Mouse (Mus musculus) small intestine, adult 2 months (tissue): ENCODE data around the gene Agbl5. TPM values are rescaled to one million over a fixed set of nuclear protein-coding genes. Genes with fewer than 3 reads are reported as not detected.
A peak's percentile ranks its signal among the peaks of the same experiment; 100 is the strongest.

ENCODE experiments used
- H3K27ac ChIP-seq: fragments of 200-500 bp; 2 replicates; pipeline ENCODE4 v1.5.1; 2012; ENCODE audit warnings: low read depth, low read length, control low read depth, inconsistent platforms; ENCODE audit not compliant: insufficient read depth
- H3K27me3 ChIP-seq: fragments of 200-500 bp; 2 replicates; pipeline ENCODE4 v1.6.1; 2012; ENCODE audit warnings: mild to moderate bottlenecking, moderate library complexity, low read length, inconsistent platforms; ENCODE audit not compliant: control insufficient read depth, insufficient read depth
- H3K36me3 ChIP-seq: fragments of 200-500 bp; 2 replicates; pipeline ENCODE4 v1.6.1; 2012; ENCODE audit warnings: mild to moderate bottlenecking, low read length, control low read depth, inconsistent platforms; ENCODE audit not compliant: control insufficient read depth, insufficient read depth
- H3K4me1 ChIP-seq: fragments of 200-500 bp; 2 replicates; pipeline ENCODE4 v1.6.1; 2012; ENCODE audit warnings: low read length, inconsistent platforms, mixed read lengths; ENCODE audit not compliant: control insufficient read depth, insufficient read depth, insufficient read length
- H3K4me3 ChIP-seq: fragments of 200-500 bp; 2 replicates; pipeline ENCODE4 v1.5.1; 2012; ENCODE audit warnings: low read depth, mild to moderate bottlenecking, control low read depth, inconsistent platforms, low read length, moderate library complexity
- CTCF ChIP-seq: fragments of 200-500 bp; IDR thresholded peaks from 2 replicates; pipeline ENCODE4 v1.5.1; 2012; ENCODE audit warnings: low read depth, mild to moderate bottlenecking, control low read depth, inconsistent platforms, low read length, moderate library complexity, mixed read lengths; ENCODE audit not compliant: insufficient replicate concordance, insufficient read length; ENCODE audit errors: extremely low read depth
- POLR2A ChIP-seq: fragments of 200-500 bp; IDR thresholded peaks from 2 replicates; pipeline ENCODE4 v1.6.1; 2012; ENCODE audit warnings: low read depth, mild to moderate bottlenecking, control low read depth, inconsistent platforms, low read length, moderate library complexity
- WGBS: fragments of 180-500 bp; shearing (Covaris S2); methylation state at CpG from one replicate; pipeline ENCODE4 v1.1.7; 2018; 5-methylcytosine and 5-hydroxymethylcytosine counted together
- polyA plus RNA-seq: library from polyadenylated mRNA; depleted of rRNA; stranded (reverse); fragments of >200 nt; gene quantifications from 2 replicates; pipeline ENCODE4 v1.2.3, GENCODE M21; 2012

Agbl5 gene
- polyA plus RNA-seq, 1 experiment = 10.2 TPM

- no peaks in the 10 kb centered on the region; the same call in 1 of the 2 replicates for H3K4me1 ChIP-seq
- WGBS = under 1% methylated on average over 19 of the region's 19 CpGs
- peak overlapping the region; percentile 77 for H3K27ac ChIP-seq
- H3K27me3 ChIP-seq = no peaks in the 10 kb centered on the region
- peak overlapping the region; percentile 71 for H3K4me3 ChIP-seq
- TF ChIP-seq CTCF = no peak
- peak; percentile 47; the same call in 1 of the 2 replicates for TF ChIP-seq POLR2A
- 0 out of 2 replicates have a peak, but pooled peaks cover under 1% of the 10 kb centered on the region for H3K36me3 ChIP-seq
These were observed 1.1 kb upstream of the Agbl5 start for GRCm38 (mm10) chr5:30887331-30887761.

GRCm38 (mm10) chr5:30887858-30888336, 597 bp upstream of the Agbl5 start:
- Histone ChIP-seq H3K27me3 (no peaks in the 10 kb centered on the region), H3K27ac (peak overlapping the region; percentile 77), H3K4me1 (no peaks in the 10 kb centered on the region; the same call in 1 of the 2 replicates), H3K4me3 (peak overlapping the region; percentile 71), H3K36me3 (peaks cover 5% of the 10 kb centered on the region; the same call in 1 of the 2 replicates)
- TF ChIP-seq POLR2A = no peak; the same call in 1 of the 2 replicates
- no peak for TF ChIP-seq CTCF
- under 1% methylated on average over 28 of the region's 28 CpGs for WGBS

- H3K4me3 ChIP-seq = peak overlapping the region; percentile 92
- WGBS = under 1% methylated on average over 40 of the region's 42 CpGs
- H3K27ac ChIP-seq = peak overlapping the region; percentile 68; the same call in 1 of the 2 replicates
- no peaks in the 10 kb centered on the region for H3K27me3 ChIP-seq
- H3K36me3 ChIP-seq = peaks cover 14% of the 10 kb centered on the region
- no peak for TF ChIP-seq POLR2A
- TF ChIP-seq CTCF = no peak
- H3K4me1 ChIP-seq = no peaks in the 10 kb centered on the region; the same call in 1 of the 2 replicates
These were observed 727 bp downstream of the Agbl5 start for GRCm38 (mm10) chr5:30889088-30889754.

- 0 out of 2 replicates have a peak overlapping the region, but pooled peaks have one; percentile 2 for H3K4me3 ChIP-seq
- H3K27me3 ChIP-seq = no peaks in the 10 kb centered on the region
- H3K27ac ChIP-seq = peak overlapping the region; percentile 15; the same call in 1 of the 2 replicates
- TF ChIP-seq POLR2A (no peak), CTCF (no peak)
- no peaks in the 10 kb centered on the region; the same call in 1 of the 2 replicates for H3K4me1 ChIP-seq
- 75% methylated on average over 7 of the region's 7 CpGs for WGBS
- peaks cover 15% of the 10 kb centered on the region for H3K36me3 ChIP-seq
These were observed 1.9 kb downstream of the Agbl5 start for GRCm38 (mm10) chr5:30890375-30890774.

- 77% methylated on average over 5 of the region's 5 CpGs for WGBS
These were observed 13.4 kb downstream of the Agbl5 start for GRCm38 (mm10) chr5:30901860-30902259.

GRCm38 (mm10) chr5:30907413-30908059, 19.0 kb downstream of the Agbl5 start, which contains the start of gene Ost4:
TSS of gene Ost4 (minus strand) at chr5:30907788.
- under 1% methylated on average over 58 of the region's 58 CpGs for WGBS
- no peaks in the 10 kb centered on the region for H3K27me3 ChIP-seq
- H3K36me3 ChIP-seq = peaks cover 22% of the 10 kb centered on the region
- TF ChIP-seq POLR2A (peak; percentile 85), CTCF (no peak)
- peak within 1 kb of the TSS; percentile 93 for H3K27ac ChIP-seq
- H3K4me1 ChIP-seq = peaks cover 31% of the 10 kb centered on the region
- peak within 1 kb of the TSS; percentile 77 for H3K4me3 ChIP-seq

More at GRCm38 (mm10) chr5:30901860-30902259, 13.4 kb downstream of the Agbl5 start:
- Histone ChIP-seq H3K4me3 (no peak overlapping the region), H3K4me1 (peaks cover 9% of the 10 kb centered on the region), H3K27ac (peak overlapping the region; percentile 61; the same call in 1 of the 2 replicates), H3K36me3 (peaks cover 24% of the 10 kb centered on the region), H3K27me3 (no peaks in the 10 kb centered on the region)
- TF ChIP-seq CTCF = no peak
- TF ChIP-seq POLR2A = no peak
